Mouse (Mus musculus): Measurements from ENCODE around the gene Psmb4.
"Not testable (repeated sequence)": the region's sequence is repeated elsewhere in the genome, so short reads cannot be mapped to it uniquely, and the experiment has no call there.

Gene Psmb4

DNA sequence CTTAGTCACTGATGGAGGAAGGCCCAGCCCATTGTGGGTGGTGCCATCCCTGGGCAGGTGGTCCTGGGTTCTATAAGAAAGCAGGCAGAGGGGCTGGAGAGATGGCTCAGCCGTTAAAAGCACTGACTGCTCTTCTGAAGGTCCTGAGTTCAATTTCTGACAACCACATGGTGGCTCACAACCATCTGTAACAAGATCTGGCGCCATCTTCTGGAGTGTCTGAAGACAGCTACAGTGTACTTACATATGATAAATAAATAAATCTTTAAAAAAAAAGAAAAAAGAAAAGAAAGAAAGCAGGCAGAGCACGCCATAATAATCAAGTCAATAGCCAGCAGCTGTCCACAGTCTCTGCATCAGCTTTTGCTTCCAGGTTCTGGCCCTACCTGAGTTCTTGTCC, 18.0 kb upstream of the Psmb4 start:
- in situ Hi-C loops (cut with MseI, MboI) = not testable (repeated sequence)

GRCm38 (mm10) chr3:94902747-94903146, 16.0 kb upstream of the Psmb4 start:
- in situ Hi-C loops (cut with MseI, MboI) = no loop called here

GRCm38 (mm10) chr3:94894076-94894475, 7.3 kb upstream of the Psmb4 start:
- in situ Hi-C loops (cut with MseI, MboI) = no loop called here

- in situ Hi-C loops (cut with MseI, MboI) = no loop called here
Observed at GRCm38 (mm10) chr3:94888595-94888994, 1.8 kb upstream of the Psmb4 start.

DNA sequence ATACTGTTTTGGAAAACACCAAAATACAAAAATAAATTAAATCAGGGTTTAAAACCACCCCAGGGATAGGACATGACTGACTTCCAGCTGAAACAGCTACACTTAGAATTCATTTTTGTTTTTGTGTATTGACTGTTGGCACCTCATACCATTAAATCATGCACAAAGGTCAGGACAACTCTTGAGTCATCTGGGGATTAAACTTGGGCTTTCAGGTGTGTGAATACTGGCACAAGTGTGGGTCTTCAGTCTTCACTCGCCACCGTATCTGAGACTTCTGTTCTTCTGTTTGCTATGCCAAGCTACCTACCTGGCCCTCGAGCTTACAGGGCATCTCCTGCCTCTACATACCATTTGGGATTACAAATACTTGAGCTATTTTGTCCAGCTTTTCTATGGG, 4.2 kb downstream of the Psmb4 start:
- in situ Hi-C loops (cut with MseI, MboI) = no loop called here

- in situ Hi-C loops (cut with MseI, MboI) = no loop called here
Observed at GRCm38 (mm10) chr3:94881840-94882239, 4.9 kb downstream of the Psmb4 start.

- in situ Hi-C loops (cut with MseI, MboI) = no loop called here
Observed at GRCm38 (mm10) chr3:94878618-94879017, 8.1 kb downstream of the Psmb4 start.

- in situ Hi-C loops (cut with MseI, MboI) = no loop called here
Observed at GRCm38 (mm10) chr3:94869011-94869410, 17.8 kb downstream of the Psmb4 start.

GRCm38 (mm10) chr3:94859471-94859870, 27.3 kb downstream of the Psmb4 start:
- in situ Hi-C loops (cut with MseI, MboI) = no loop called here

- in situ Hi-C loops (cut with MseI, MboI) = no loop called here
Observed at GRCm38 (mm10) chr3:94852215-94852614, 34.5 kb downstream of the Psmb4 start.

DNA sequence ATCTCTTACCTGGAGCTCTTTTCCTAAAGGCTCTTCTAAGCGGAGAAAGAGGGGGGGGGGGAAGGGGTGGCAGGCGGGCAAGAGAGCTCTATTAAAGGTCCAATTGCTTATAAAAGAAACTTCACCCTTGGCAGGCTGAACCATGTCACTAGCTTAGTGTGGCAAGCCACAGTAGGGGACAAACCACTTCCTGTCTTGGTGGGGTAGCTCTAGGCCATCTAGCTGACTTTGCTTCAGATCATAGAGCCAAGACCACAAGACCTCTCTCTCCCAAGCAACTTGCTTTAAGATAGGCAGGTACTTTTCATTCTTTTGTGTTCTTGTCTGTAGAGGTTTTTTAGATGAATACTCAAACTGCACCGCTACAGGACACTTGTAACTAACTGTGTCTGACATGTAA, 35.0 kb downstream of the Psmb4 start:
- in situ Hi-C loops (cut with MseI, MboI) = no loop called here

- in situ Hi-C loops (cut with MseI, MboI) = no loop called here
Observed at GRCm38 (mm10) chr3:94849338-94849737, 37.4 kb downstream of the Psmb4 start.

DNA sequence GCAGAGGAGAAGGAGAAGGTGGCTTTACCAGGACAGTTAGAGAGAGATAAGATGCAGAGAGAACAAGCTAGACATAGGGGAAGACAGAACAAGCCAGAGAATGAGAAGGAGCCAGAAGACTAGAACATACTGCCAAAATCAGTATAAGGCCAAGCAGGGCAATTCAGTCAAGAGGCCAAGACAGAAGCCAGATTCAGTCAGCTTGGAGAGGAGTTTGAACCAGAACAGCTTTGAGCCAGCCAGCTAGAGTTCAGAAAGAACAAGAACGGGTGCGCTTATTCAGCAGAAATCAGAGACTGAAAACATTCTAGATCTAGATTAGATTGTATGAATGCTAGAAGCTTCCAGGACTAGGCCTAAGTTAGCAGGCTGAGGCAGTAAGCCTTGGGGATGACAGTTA, 39.4 kb downstream of the Psmb4 start:
- in situ Hi-C loops (cut with MseI, MboI) = no loop called here

- in situ Hi-C loops (cut with MseI, MboI) = no loop called here
Observed at GRCm38 (mm10) chr3:94839101-94839500, 47.7 kb downstream of the Psmb4 start.

DNA sequence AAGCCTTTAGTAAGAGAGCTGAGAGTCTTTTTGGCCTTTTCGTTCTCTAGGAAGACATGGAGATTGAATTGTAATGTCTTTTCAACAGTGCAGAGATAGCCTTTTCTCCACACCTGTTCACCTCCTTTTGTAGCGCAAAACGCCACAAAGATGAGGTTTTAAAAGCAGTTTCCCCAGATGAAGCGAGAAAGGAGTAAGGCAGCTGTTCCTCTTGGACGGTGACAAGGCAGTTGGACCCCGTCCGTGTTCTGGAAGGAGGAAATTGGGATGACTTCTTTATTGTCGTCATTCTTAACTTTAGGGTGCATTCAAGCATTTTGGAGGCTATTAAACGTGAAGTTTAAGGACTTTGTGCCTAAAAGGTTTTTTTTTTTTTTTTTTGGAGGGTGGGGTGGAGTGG, 48.1 kb downstream of the Psmb4 start:
- in situ Hi-C loops (cut with MseI, MboI) = no loop called here

GRCm38 (mm10) chr3:94837959-94838496, 48.7 kb downstream of the Psmb4 start:
- in situ Hi-C loops (cut with MseI, MboI) = no loop called here

- in situ Hi-C loops (cut with MseI, MboI) = no loop called here
Observed at GRCm38 (mm10) chr3:94837183-94837890, 49.4 kb downstream of the Psmb4 start, which contains the start of gene Pogz. TSS of gene Pogz (plus strand) at chr3:94837567.

DNA sequence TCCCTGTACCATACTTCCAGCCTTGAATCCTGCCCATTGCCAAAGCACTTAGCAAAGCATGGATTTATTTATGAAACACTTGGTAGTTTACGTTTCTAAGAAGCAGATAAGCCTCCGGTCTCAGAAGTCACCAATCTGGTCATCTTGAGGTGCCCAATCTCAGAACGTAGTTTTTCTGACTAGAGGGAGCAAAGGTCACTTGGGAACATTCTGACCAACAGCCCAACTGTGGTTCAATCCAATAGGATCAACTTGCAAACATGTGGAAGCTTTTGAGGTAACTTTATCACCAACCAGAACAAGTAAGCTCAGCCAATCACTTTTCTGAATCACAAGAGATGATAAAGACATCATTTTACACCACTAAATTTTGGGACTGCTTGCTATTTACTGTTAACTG, 51.4 kb downstream of the Psmb4 start:
- in situ Hi-C loops (cut with MseI, MboI) = no loop called here
